Mouse (Mus musculus) heart, adult 9 months (tissue): Measurements from ENCODE around the gene Pgm5.
"Not testable (repeated sequence)": the region's sequence is repeated elsewhere in the genome, so short reads cannot be mapped to it uniquely, and the experiment has no call there.

Experiments
- DNase-seq, 2 experiments: peaks; one replicate each; pipeline ENCODE4 v3.0.0; 2022; ENCODE audit warnings: low spot score in 2 of 2

Gene Pgm5

GRCm38 (mm10) chr19:24861612-24862451 lies at the start of gene Pgm5:
Pgm5 (minus strand) TSS chr19:24861855.
- DNase-seq = peak; percentile 54 to 60

GRCm38 (mm10) chr19:24908385-24909155 lies 46.9 kb upstream of the Pgm5 start:
- no peak for DNase-seq

- DNase-seq = no peak
Observed at GRCm38 (mm10) chr19:24907655-24908054, 46.0 kb upstream of the Pgm5 start.

GRCm38 (mm10) chr19:24902821-24903220 lies 41.2 kb upstream of the Pgm5 start:
- no peak for DNase-seq

- no peak for DNase-seq
Observed at GRCm38 (mm10) chr19:24902256-24902655, 40.6 kb upstream of the Pgm5 start.

- DNase-seq = no peak
Observed at GRCm38 (mm10) chr19:24901666-24902065, 40.0 kb upstream of the Pgm5 start.

GRCm38 (mm10) chr19:24900581-24901220 lies 39.0 kb upstream of the Pgm5 start, which contains the start of gene Foxd4:
Foxd4 (minus strand) TSS chr19:24901197.
- DNase-seq = no peak

- no peak for DNase-seq
Observed at GRCm38 (mm10) chr19:24899578-24900544, 38.2 kb upstream of the Pgm5 start.

GRCm38 (mm10) chr19:24898737-24899577 lies 37.3 kb upstream of the Pgm5 start:
- DNase-seq = no peak

- DNase-seq = no peak
Observed at GRCm38 (mm10) chr19:24897896-24898736, 36.5 kb upstream of the Pgm5 start.

GRCm38 (mm10) chr19:24897006-24897895 lies 35.6 kb upstream of the Pgm5 start:
- DNase-seq = no peak

GRCm38 (mm10) chr19:24896536-24896935 lies 34.9 kb upstream of the Pgm5 start:
- DNase-seq = no peak

GRCm38 (mm10) chr19:24886888-24887287 lies 25.2 kb upstream of the Pgm5 start:
- no peak for DNase-seq

GRCm38 (mm10) chr19:24885504-24885903 lies 23.8 kb upstream of the Pgm5 start:
- peak in 1 of 2 experiments; percentile 30 for DNase-seq

GRCm38 (mm10) chr19:24881237-24881636 lies 19.6 kb upstream of the Pgm5 start:
- no peak for DNase-seq

GRCm38 (mm10) chr19:24875129-24875870 lies 13.6 kb upstream of the Pgm5 start, which contains the start of gene Gm10053:
Gm10053 (plus strand) TSS chr19:24875686.
- DNase-seq = not testable (repeated sequence)

GRCm38 (mm10) chr19:24873873-24874272 lies 12.2 kb upstream of the Pgm5 start:
- DNase-seq = no peak
